Mouse (Mus musculus) thymus, adult 2 months (tissue): ENCODE data around the gene S100a5.

Experiments used
- CTCF ChIP-seq: fragments of 200-500 bp; IDR thresholded peaks from 2 replicates; pipeline ENCODE4 v1.5.1; 2012; ENCODE audit warnings: mild to moderate bottlenecking, control low read depth, low read length, moderate library complexity, borderline replicate concordance; ENCODE audit not compliant: control insufficient read depth, poor library complexity, insufficient read depth; ENCODE audit errors: extremely low read depth
- POLR2A ChIP-seq: fragments of 200-500 bp; IDR thresholded peaks from 2 replicates; pipeline ENCODE4 v1.6.1; 2012; ENCODE audit warnings: mild to moderate bottlenecking, low read length, control low read depth, moderate library complexity; ENCODE audit not compliant: control insufficient read depth, poor library complexity, insufficient read depth; ENCODE audit errors: extremely low read depth

GRCm38 (mm10) chr3:90587361-90588101 lies 20.8 kb upstream of the S100a5 start:
- TF ChIP-seq CTCF (no peak), POLR2A (no peak)
